Mouse (Mus musculus) liver, embryonic 11.5 days (tissue): ENCODE data around the gene Safb. TPM values are rescaled to one million over a fixed set of nuclear protein-coding genes. Genes with fewer than 3 reads are reported as not detected.
A peak's percentile ranks its signal among the peaks of the same experiment; 100 is the strongest.

Experiments
- ATAC-seq: fragments of 200-750 bp; cut with Nextera tagmentation; replicated peaks from 2 replicates; pipeline ENCODE4 v1.8.0; 2017; ENCODE audit warnings: moderate number of reproducible peaks, mild to moderate bottlenecking, moderate TSS enrichment, moderate library complexity; ENCODE audit not compliant: low FRiP score
- DNase-seq: peaks from one replicate; pipeline ENCODE4 v3.0.0-alpha.2; 2017; ENCODE audit warnings: low spot score
- H3K27ac ChIP-seq: fragments of 300-500 bp; sonication (generic); 2 replicates; pipeline ENCODE4 v1.5.1; 2014; ENCODE audit warnings: mild to moderate bottlenecking, low read depth, low read length, control low read depth
- H3K27me3 ChIP-seq: fragments of 300-500 bp; sonication (generic); replicated peaks from 2 replicates; pipeline ENCODE4 v1.6.1; 2014; ENCODE audit warnings: low read length, mixed read lengths; ENCODE audit not compliant: control insufficient read depth, insufficient read depth
- H3K36me3 ChIP-seq: fragments of 300-500 bp; sonication (generic); 2 replicates; pipeline ENCODE4 v1.6.1; 2014; ENCODE audit warnings: mild to moderate bottlenecking, low read length, moderate library complexity, mixed read lengths; ENCODE audit not compliant: control insufficient read depth, insufficient read depth
- H3K4me1 ChIP-seq: fragments of 300-500 bp; sonication (generic); replicated peaks from 2 replicates; pipeline ENCODE4 v1.6.1; 2014; ENCODE audit warnings: low read length, mixed read lengths; ENCODE audit not compliant: control insufficient read depth, insufficient read depth
- H3K4me2 ChIP-seq: fragments of 300-500 bp; sonication (generic); 2 replicates; pipeline ENCODE4 v1.6.1; 2014; ENCODE audit warnings: mild to moderate bottlenecking, control low read depth, moderate library complexity
- H3K4me3 ChIP-seq: fragments of 300-500 bp; sonication (generic); 2 replicates; pipeline ENCODE4 v1.5.1; 2014; ENCODE audit warnings: low read depth, low read length, control low read depth
- H3K9ac ChIP-seq: fragments of 300-500 bp; sonication (generic); 2 replicates; pipeline ENCODE4 v1.6.1; 2014; ENCODE audit warnings: low read depth, low read length, control low read depth
- H3K9me3 ChIP-seq: fragments of 300-500 bp; sonication (generic); 2 replicates; pipeline ENCODE4 v1.6.1; 2016; ENCODE audit warnings: low read length, inconsistent platforms, mixed read lengths; ENCODE audit not compliant: control insufficient read depth
- WGBS: fragments of 180-500 bp; shearing (Covaris S2); extraction: QIAGEN DNeasy Blood & Tissue Kit; methylation state at CpG from one replicate; pipeline ENCODE4 v1.1.7; 2014; 5-methylcytosine and 5-hydroxymethylcytosine counted together
- polyA plus RNA-seq: library from polyadenylated mRNA; unstranded; fragments of >200 nt; fragmentation: Nextera tagmentation; extraction: Ambion mirVana; gene quantifications from 2 replicates; pipeline ENCODE4 v1.2.1, GENCODE M21; 2014

The Safb gene
- polyA plus RNA-seq, 1 experiment from 2014 or later, result 96.5 TPM

DNA sequence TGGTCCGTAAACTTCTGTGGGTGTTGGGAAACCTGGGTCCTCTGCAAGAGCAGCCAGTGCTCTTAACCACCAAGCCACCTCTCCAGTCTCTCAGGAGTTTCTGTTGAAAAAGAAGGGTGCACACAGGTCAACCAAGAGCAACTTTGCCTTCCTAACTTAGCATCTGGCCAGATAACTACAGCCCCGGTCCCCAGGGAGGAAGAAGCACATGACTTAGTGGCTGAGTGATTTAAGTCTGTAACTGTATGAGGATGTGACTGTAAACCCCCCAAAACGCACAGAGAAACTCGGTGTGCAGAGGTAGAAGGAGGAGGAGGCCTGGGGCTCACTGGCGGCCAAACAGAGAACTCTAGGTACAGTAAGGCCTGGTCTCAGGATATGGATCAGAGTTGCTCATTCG is 49.4 kb downstream of the Safb start:
- DNase-seq (no peak), ATAC-seq (no peak)
- H3K9me3 ChIP-seq, result no peaks in the 10 kb centered on the region
- H3K4me1 ChIP-seq, result no peaks in the 10 kb centered on the region
- no peaks in the 10 kb centered on the region for H3K27me3 ChIP-seq
- no peaks in the 10 kb centered on the region for H3K36me3 ChIP-seq
- H3K9ac ChIP-seq, result no peak overlapping the region
- no peak overlapping the region for H3K27ac ChIP-seq
- no peak overlapping the region for H3K4me3 ChIP-seq
- 79% methylated on average over 6 of the region's 6 CpGs for WGBS
- no peak overlapping the region for H3K4me2 ChIP-seq

GRCm38 (mm10) chr17:56643237-56643636 is 58.6 kb downstream of the Safb start:
- Histone ChIP-seq H3K9me3 (no peaks in the 10 kb centered on the region), H3K4me3 (no peak overlapping the region), H3K36me3 (no peaks in the 10 kb centered on the region), H3K9ac (no peak overlapping the region), H3K4me2 (no peak overlapping the region), H3K27ac (no peak overlapping the region), H3K4me1 (no peaks in the 10 kb centered on the region), H3K27me3 (no peaks in the 10 kb centered on the region)
- no peak for ATAC-seq
- WGBS, result 78% methylated on average over 4 of the region's 4 CpGs
- DNase-seq, result no peak

DNA sequence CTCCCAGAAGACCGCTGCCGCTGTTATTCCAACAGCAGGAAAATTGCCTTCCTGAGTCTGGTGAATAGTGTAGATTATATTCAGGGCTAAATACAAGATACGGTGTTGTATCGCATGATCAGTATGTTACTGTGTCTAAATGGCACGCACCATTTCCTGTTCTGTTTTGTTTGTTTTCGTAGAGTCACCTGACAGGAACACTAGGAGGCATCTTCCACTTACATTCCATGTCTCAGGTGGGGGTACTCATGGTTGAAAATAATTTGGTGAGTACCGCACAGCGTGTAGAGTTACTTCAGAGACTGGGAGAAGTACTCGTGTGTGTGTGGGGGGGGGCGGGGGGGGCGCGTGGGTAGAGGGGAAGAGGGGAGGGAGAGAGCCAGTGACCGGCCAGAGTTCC is 62.9 kb downstream of the Safb start:
- Histone ChIP-seq H3K9me3 (no peaks in the 10 kb centered on the region), H3K4me2 (no peak overlapping the region), H3K4me3 (no peak overlapping the region), H3K36me3 (no peaks in the 10 kb centered on the region), H3K4me1 (no peaks in the 10 kb centered on the region), H3K27ac (no peak overlapping the region), H3K9ac (no peak overlapping the region), H3K27me3 (no peaks in the 10 kb centered on the region)
- no peak for ATAC-seq
- 62% methylated on average over 10 of the region's 13 CpGs for WGBS
- no peak for DNase-seq

DNA sequence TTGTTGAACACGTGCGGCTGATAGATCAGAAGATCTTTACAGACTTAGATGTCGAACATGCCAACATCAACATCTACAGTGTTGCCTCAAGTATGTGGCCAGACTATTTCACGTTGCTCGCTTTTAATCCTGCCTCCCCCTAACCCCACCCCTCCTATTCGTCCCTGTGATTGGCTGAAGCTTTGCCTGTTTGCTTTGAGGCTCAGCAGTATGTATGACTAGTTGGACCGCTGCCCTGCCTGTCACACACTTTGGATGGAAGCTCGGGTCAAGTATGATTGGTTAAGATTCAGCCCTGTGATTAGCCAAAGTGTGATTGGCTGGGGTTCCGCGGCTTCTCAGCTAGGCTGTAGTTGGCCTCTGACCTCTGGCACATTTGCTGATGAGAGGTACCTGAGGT is 67.2 kb downstream of the Safb start:
- no peak overlapping the region for H3K27ac ChIP-seq
- H3K36me3 ChIP-seq, result no peaks in the 10 kb centered on the region
- no peak overlapping the region for H3K4me2 ChIP-seq
- DNase-seq (no peak), ATAC-seq (0 out of 2 replicates have a peak, but pooled peaks have one; percentile 37)
- no peak overlapping the region for H3K4me3 ChIP-seq
- no peak overlapping the region for H3K9ac ChIP-seq
- H3K27me3 ChIP-seq, result no peaks in the 10 kb centered on the region
- 26% methylated on average over 10 of the region's 10 CpGs for WGBS
- H3K4me1 ChIP-seq, result no peaks in the 10 kb centered on the region
- H3K9me3 ChIP-seq, result no peaks in the 10 kb centered on the region

GRCm38 (mm10) chr17:56654771-56655170 is 70.1 kb downstream of the Safb start:
- Histone ChIP-seq H3K27ac (no peak overlapping the region), H3K4me1 (no peaks in the 10 kb centered on the region), H3K27me3 (no peaks in the 10 kb centered on the region), H3K9me3 (no peaks in the 10 kb centered on the region), H3K4me3 (no peak overlapping the region), H3K9ac (no peak overlapping the region), H3K36me3 (no peaks in the 10 kb centered on the region), H3K4me2 (no peak overlapping the region)
- WGBS, result 82% methylated on average over 2 of the region's 2 CpGs
- ATAC-seq (no peak), DNase-seq (no peak)

- H3K9me3 ChIP-seq, result no peaks in the 10 kb centered on the region
- no peak overlapping the region for H3K27ac ChIP-seq
- H3K36me3 ChIP-seq, result no peaks in the 10 kb centered on the region
- no peaks in the 10 kb centered on the region for H3K4me1 ChIP-seq
- DNase-seq, result no peak
- no peak overlapping the region for H3K4me3 ChIP-seq
- ATAC-seq, result no peak
- no peaks in the 10 kb centered on the region; the same call in 1 of the 2 replicates for H3K27me3 ChIP-seq
- no peak overlapping the region for H3K4me2 ChIP-seq
- H3K9ac ChIP-seq, result no peak overlapping the region
- 70% methylated on average over 3 of the region's 3 CpGs for WGBS
Measured at GRCm38 (mm10) chr17:56655311-56655710, 70.7 kb downstream of the Safb start.

Other genes with a start within 250 kb of the Safb start
- gene Ptprs, start 108.3 kb upstream of the Safb start, polyA plus RNA-seq, result 33.4 and 39.8 TPM in 2 replicates
- not detected in 2 replicates for gene Znrf4, start 72.4 kb upstream of the Safb start, polyA plus RNA-seq
- gene Gm20219, start 30.4 kb upstream of the Safb start, polyA plus RNA-seq, result 0.44 and 0.70 TPM in 2 replicates
- gene Safb2, start 240 bp upstream of the Safb start, polyA plus RNA-seq, result 64.5 and 75.5 TPM in 2 replicates
- gene 2410015M20Rik, start 24.9 kb downstream of the Safb start, polyA plus RNA-seq, result 236 and 248 TPM in 2 replicates
- 2,108 and 2,211 TPM in 2 replicates for gene Rpl36, start 28.6 kb downstream of the Safb start, polyA plus RNA-seq
- gene Lonp1, start 42.1 kb downstream of the Safb start, polyA plus RNA-seq, result 87.9 and 92.4 TPM in 2 replicates
- gene Catsperd, start 43.3 kb downstream of the Safb start, polyA plus RNA-seq, result 0.64 and 0.68 TPM in 2 replicates
- gene Ranbp3, start 88.5 kb downstream of the Safb start, polyA plus RNA-seq, result 94.3 and 105 TPM in 2 replicates
- 343 and 358 TPM in 2 replicates for gene Ndufa11, start 132.9 kb downstream of the Safb start, polyA plus RNA-seq
- gene Vmac, start 133.2 kb downstream of the Safb start, polyA plus RNA-seq, result 9.1 and 10.7 TPM in 2 replicates
- 5.2 and 5.3 TPM in 2 replicates for gene Nrtn, start 172.7 kb downstream of the Safb start, polyA plus RNA-seq
- gene Dus3l, start 179.9 kb downstream of the Safb start, polyA plus RNA-seq, result 34.5 and 36.9 TPM in 2 replicates
- gene Prr22, start 185.4 kb downstream of the Safb start, polyA plus RNA-seq, result 1.6 and 1.8 TPM in 2 replicates
- gene Rfx2, start 246.2 kb downstream of the Safb start, polyA plus RNA-seq, result 9.0 and 9.5 TPM in 2 replicates